Mouse (Mus musculus) right cerebral cortex, postnatal 25 days (tissue): ENCODE data around the gene 9230104L09Rik.

ENCODE experiments used
- DNase-seq: peaks from one replicate; pipeline ENCODE4 v3.0.0; 2022

9230104L09Rik gene

GRCm38 (mm10) chr2:148864966-148865365 lies at the start of gene 9230104L09Rik:
Gene 9230104L09Rik, minus strand, starts transcription at chr2:148865038.
- DNase-seq: no peak

DNA sequence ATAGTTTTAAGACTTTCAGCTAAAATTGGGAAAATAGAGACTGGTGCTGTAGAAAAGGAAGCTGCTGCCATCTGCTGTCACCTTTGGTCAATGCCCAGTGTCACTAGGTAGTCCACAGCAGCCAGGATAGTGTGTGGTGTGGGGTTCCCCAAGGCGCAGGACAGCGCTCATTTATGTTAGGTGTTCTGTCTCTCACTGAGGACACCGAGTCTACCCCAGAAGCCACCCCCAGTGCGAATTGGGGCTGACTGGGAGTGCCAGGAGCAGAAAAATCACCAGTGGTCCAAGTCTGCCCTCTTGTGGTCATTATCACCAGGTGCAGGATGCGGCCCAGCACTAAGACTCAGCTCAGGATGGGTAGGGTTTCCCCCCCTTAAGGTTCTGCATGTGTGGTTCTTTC lies 37.4 kb upstream of the 9230104L09Rik start:
- DNase-seq: peak; percentile 60

DNA sequence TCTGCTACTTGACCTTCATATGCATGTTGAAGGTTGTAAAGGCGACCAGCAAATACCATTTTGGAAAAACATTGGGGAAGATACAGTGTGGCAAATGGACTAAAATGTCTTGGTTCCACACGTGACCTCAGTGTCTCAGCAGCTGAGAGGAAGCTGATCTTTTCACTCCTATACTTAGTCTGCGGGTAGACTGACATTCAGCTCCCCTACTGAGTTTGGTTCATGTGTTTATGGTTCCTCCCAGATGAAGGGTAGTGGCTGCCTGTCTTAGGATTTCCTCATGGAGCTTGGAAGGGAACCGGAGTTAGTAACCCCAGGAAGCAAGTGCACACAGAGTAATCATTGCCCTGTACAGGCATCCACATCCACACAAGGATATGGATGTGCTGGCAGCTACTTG lies 35.5 kb upstream of the 9230104L09Rik start:
- no peak for DNase-seq

GRCm38 (mm10) chr2:148896219-148896618 lies 31.4 kb upstream of the 9230104L09Rik start:
- DNase-seq: no peak

GRCm38 (mm10) chr2:148893107-148893506 lies 28.3 kb upstream of the 9230104L09Rik start:
- DNase-seq: no peak

GRCm38 (mm10) chr2:148890021-148890851 lies 25.4 kb upstream of the 9230104L09Rik start:
- DNase-seq: no peak

DNA sequence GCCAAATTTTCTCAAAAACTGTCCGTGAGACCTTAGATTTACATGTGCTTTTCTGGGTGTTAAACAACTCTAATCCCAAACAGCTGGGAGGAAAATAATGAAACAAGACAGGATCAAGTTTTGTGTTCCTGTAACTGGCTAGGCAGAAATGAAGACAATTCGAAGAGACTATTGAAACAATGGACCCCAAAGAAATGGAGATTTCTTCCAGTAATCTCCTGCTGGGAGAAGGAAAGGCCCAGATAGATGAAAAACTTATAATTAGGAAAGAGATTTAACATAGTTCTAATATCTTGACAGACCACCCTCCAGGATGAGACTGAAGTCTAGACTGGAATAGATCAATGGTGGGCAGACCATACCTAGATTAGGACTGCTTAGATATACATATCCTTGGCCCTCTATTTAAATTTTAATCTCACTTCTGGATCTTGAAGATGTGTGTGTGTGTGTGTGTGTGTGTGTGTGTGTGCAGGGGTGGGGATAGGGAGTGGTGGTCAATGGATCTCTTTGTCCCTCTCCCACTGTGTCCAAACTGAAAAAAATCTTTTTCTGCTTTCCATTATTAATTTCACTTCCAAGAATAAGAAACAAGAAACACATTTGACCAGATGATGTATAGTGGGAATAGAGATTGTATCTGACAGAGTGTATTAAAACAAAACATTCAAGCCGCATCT lies 24.6 kb upstream of the 9230104L09Rik start:
- DNase-seq: no peak

- no peak for DNase-seq
These were observed 24.0 kb upstream of the 9230104L09Rik start for GRCm38 (mm10) chr2:148888872-148889271.

GRCm38 (mm10) chr2:148884738-148885137 lies 19.9 kb upstream of the 9230104L09Rik start:
- DNase-seq: no peak

DNA sequence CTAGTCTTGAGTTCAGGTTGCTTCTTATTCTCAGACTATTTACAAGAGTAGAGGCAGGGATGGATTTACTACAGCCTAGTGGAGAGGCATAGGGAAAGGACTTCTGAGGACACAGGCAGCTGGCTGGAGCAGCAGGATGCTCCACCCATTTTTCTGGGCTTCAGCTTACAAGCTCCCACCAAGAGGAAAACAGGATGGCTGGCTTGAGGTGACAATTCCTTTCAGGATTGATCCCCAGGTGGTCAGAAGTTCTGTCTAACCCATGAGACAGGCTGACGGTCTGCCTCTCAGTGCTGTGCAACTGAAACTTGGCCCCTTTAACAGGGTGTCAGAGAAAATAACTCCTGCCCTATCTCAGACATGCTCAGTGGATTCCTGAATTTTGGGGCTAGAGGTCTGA lies 14.4 kb upstream of the 9230104L09Rik start:
- no peak for DNase-seq

GRCm38 (mm10) chr2:148878641-148879130 lies 13.8 kb upstream of the 9230104L09Rik start:
- no peak for DNase-seq

DNA sequence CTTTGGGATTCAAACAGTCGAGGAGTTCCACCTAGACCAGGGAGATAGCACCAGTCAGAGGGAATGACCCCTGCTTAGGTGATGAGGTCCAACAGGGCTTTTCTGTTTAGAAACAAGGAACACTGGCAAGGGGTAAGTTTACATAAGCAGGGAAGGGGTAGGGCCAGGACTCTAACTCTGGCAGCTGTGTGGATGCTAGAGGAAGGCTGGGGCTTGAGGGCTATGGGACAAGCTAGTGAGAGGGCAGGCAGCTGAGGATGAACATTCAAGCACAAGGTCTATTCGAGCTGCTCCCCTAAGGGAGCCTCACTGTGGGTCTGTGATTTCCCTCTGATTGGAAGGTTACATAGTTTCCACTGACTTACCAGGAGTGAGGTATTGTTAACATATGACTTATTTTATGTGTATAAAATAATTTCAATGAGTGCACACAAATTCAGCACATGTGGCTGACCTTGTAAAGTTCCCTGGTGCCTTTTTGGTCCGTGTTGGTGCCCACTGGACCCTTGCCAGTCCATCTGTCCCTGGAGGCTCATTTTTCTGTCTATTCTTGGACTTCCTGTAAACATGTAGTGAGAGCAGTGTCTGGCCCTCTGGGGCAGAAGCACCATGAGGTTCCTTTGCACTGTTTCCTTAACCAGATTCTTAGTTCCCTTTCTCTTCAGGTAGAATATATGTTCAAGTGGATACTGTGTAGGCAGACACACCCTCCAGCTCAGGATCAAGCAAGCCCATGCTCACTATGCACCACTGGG lies 12.4 kb upstream of the 9230104L09Rik start:
- DNase-seq: no peak

DNA sequence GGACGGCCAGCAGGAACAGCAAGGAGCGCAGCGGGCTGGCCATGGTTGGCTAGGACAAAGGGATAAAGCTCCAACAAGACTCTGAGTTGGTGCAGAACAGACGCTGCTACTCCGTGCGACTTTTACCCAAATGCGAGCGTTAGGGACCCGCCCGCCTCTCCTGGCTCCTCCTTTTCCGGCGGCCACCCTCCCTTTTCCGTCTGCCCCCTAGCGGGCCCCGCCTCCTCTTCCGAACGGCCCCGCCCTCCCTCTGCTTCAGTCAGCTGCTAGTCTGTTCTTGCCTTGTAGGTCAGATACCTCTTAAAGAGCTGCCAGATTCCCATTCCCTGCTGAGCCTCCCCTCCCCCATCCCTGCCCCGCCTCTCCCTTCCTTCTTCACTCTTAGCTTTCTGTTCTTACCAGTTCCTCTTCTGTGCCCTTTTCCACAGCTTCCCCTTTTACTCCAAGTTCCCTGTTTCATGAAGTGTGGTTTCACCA lies 10.5 kb upstream of the 9230104L09Rik start, which contains the start of gene Cst3:
Gene Cst3, minus strand, starts transcription at position 358 of the 477 bp plus-strand sequence.
- peak; percentile 92 for DNase-seq

DNA sequence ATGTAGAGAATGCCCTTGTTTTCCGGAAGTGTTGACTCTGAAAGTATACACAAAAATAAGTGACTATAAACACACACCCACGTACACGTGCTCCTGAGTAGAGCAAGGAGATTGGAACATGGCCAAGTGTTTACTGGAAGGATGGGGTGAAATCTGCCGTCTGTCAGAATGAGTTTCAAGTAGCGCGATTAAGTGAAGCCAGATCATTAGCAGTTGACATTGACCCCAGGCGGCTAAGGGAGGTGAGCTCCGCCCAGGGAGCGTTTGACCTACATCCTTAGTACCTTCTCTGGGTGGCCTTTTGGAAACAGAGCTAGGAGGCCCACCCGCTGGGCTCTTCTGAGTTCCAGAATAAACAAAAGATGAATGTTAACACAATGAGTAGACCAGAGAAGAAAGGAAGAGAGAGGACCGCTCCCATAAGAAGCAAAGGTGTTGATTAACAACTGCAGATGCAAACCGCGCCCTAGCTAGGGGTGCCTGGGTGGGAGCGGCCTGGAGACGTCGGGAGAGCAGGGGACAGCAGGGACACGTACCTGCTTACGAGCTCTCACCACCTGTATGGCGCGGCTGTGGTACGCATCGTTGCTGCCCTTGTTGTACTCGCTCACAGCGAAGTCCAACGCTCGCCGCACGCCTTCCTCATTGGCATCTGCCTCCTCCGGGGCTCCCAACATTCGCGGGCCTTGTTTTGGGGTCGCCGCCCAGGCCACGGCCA lies 9.9 kb upstream of the 9230104L09Rik start:
- DNase-seq: no peak

DNA sequence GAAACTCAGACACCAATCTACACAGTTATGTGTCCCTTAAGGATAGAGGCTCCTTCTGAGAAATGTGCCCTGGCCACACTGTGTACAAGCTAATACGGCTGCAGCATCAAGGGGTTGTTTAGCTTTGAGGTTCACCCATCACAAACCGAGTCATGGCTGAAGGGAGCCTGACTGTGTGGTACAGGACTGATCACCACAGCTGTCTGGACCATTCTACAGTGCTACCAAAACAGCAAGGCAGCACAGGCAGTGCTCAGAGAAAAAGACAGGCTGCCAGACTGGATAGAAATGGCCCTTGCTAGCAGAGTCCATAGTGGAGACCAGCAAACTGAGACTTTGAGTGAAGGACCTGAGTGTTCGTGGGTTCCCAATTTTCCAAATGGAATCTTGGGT lies 9.4 kb upstream of the 9230104L09Rik start:
- DNase-seq: no peak

DNA sequence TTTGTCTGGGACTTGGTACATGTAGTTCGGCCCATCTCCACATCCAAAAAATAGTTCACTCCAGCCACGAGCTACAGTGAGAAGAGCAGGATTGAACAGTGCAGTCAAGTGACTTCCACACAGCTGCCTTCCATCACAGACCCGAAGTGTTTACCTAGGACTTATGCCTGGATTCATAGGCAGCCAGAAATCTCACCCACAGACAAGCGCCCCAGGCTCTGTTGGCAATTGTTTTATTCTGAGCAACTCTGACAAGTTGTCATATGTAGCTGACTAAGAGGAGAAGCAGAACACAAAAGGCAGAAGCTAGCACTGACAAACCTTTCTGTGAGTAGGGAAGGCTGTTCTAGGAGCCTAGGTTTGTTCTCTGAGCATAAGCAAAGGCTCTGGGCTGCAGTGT lies 8.0 kb upstream of the 9230104L09Rik start:
- no peak for DNase-seq

DNA sequence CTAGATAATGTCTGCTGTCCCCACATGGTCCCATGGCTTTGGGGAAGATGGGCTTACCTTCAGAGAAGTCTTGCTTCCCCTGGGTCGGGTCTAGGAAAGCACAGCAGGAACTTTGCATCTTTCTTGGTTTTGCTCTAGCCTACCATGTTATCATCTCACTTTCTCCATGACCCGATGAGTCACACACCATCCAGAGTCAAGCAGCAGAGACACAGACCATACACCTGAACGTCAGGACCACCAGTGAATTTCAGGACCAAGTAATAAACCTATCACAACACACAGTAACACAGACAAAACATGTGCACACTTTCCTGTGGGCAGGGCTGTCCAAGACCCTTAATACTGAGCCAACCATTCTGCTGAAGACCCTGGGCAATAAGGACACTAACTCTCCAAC lies 5.7 kb upstream of the 9230104L09Rik start:
- DNase-seq: no peak

GRCm38 (mm10) chr2:148868959-148869358 lies 4.1 kb upstream of the 9230104L09Rik start:
- DNase-seq: no peak

DNA sequence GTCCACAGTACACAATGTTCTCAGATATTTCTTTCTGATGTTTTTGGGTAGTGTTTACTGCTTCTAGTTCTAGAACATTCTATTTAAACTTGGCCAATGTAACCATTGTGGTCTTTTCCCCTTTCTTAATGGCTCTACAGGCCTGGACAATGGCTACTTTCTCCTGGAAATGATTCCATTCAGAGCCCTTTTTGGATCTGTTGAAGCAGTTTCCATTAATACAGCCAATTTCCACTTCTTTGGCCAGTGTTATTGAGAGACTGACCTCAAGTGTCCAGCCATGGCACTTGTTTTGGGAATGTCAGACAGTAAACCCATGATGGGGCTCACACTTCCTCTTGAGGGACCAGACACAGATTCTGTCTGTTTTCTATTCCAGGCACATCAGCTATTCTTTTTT lies 3.1 kb downstream of the 9230104L09Rik start:
- DNase-seq: no peak

DNA sequence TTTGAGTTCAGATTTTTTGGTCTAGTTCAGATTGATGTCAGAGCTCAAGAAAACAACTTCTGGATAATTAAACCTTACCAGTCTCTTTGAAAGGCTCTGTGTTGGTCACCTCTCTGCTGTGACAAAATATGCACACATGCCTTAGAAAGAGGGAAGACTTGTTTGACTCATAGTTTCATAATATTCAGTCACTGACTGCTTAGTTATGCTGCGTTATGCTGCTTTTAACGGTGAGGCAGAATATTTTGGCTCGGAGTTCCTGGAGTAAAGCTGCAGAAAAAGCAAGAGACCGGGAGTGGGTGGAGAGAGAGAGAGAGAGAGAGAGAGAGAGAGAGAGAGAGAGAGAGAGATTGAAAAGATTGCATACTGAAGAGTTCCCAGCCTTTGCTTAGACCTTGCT lies 3.8 kb downstream of the 9230104L09Rik start:
- no peak for DNase-seq

DNA sequence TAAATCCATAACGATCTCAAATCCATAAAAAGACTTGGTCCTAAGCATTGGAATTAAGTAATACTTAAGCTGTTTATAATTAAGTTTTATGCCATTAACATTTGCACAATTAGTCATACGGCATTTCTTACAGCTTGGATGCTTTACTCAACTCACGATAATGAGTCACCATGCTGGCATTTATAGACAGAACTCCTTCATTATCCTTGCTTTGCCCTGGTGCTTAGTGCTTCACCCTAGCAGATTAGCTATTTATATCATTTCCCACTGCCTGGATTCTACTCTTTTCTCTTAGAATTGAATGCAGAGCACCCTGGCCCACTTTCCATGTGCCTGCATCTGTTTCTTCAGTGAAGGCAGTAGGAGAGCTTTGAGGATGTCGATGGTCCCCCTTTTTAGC lies 7.3 kb downstream of the 9230104L09Rik start:
- DNase-seq: no peak

DNA sequence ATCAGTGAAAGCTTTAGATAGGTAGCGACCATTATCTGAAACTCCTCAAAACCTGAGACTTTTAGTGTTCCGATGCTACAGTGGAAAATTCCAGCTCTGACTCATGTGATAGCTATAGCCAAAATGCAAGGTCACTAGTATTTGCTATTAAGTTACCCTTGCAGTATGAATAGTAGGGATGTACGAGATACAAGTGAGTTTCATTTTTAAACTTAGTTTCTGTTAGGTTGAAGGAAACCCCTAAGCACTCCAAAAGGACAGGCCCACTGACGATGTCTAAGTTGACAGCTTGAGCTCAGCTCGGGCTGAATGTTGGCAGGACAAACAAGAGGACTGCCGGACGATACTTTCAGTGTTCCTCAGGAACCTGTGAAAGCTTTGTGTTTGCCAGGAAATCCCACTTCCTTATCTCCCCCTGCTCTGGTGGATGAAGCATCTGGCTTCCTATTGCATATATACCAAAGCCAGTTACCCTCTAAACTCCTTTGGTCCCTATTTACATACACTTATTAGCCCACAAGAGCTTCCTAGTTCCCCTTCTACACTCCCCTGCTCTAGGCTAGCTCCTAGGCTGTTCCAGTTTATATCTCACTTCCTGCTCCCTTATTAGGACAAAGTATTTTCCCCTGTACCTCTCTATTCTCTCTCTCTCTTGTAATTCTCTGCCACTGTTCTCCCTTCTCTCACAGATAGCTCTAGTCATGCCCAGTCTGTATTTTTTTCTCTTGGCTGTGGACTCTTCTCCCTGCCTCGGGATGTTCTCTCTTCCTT lies 8.0 kb downstream of the 9230104L09Rik start:
- DNase-seq: no peak
